Mouse (Mus musculus) spleen, embryonic (tissue): ENCODE results near the gene 2310011J03Rik.

Experiments used
- CTCF ChIA-PET: fragments of 350-600 bp; sonication (Branson Sonifier 250); formaldehyde crosslinking; loops from one replicate; lab custom pipeline; 2022; lab: Charles Lee

The 2310011J03Rik gene

GRCm38 (mm10) chr10:80270099-80270498 is 50.2 kb downstream of the 2310011J03Rik start:
- CTCF ChIA-PET: interaction anchor here (0.6 kb wide), 1 partner anchor 398 kb away, joined by 4 read pairs; no protein-coding TSS in a partner anchor
